Mouse (Mus musculus): ENCODE data around the gene Casp14.
"Not testable (repeated sequence)": the region's sequence is repeated elsewhere in the genome, so short reads cannot be mapped to it uniquely, and the experiment has no call there.

Gene Casp14

GRCm38 (mm10) chr10:78670121-78670520 lies 48.0 kb downstream of the Casp14 start:
- not testable (repeated sequence) for DNase-seq (ENCODE audit: low read depth in 1 of 2, low spot score in 2 of 2)

GRCm38 (mm10) chr10:78666696-78667095 lies 51.4 kb downstream of the Casp14 start:
- not testable (repeated sequence) for DNase-seq (ENCODE audit: low read depth in 1 of 2, low spot score in 2 of 2)

DNA sequence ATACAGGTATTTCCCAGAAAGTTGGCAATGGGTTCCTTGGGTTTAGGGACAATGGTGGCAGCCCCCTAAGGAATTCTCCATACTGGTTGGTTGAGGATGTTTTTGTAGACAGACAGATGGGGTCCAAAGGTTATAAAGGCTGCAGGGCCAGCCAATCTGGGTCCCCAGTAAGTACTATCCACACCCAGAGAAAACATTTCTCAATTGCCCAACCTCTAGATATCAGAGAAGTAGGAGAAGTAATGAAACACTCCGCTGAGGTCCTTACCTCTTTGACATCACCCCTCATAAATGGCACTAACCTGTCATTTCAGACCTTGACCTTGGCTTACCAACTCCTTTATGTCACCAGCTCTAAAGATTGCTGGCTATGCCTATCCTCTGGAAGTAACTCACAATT lies 53.5 kb downstream of the Casp14 start:
- no peak for DNase-seq (ENCODE audit: low read depth in 1 of 2, low spot score in 2 of 2)
